Mouse (Mus musculus): ENCODE results near the gene Gm21897.

DNA sequence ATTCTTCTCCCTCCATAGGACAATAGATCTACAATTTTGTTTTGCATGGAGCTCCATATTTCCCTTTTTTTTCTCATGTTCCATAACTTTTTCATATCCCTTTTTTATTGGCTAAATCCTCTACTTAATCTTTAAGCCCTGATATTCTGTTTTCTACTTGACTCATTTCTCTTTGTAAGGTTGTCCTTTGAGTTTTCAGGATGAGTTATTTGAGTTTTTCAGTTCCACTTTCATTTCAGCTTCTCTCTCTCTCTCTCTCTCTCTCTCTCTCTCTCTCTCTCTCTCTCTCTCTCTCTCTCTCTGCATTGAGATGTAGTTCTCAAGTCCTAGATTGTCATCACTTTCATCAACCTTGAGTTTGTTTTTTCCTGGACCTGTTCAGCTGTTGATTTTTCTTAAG, 17.3 kb downstream of the Gm21897 start:
- TF ChIP-seq EP300 (IDR thresholded peaks at IDR 0.05; ENCODE audit: insufficient read depth, low read depth, low read length) (no peak), POLR2A (IDR thresholded peaks at IDR 0.05; ENCODE audit: insufficient read depth, low read length) (no peak), CTCF (IDR thresholded peaks at IDR 0.05; ENCODE audit: low read depth, low read length) (no peak)

All from ES-Bruce4 (cell line).